Mouse (Mus musculus) stomach, embryonic 14.5 days (tissue): ENCODE data around the gene C1rl. TPM values are rescaled to one million over a fixed set of nuclear protein-coding genes. Genes with fewer than 3 reads are reported as not detected.
A peak's percentile ranks its signal among the peaks of the same experiment; 100 is the strongest.
"Not testable (repeated sequence)": the region's sequence is repeated elsewhere in the genome, so short reads cannot be mapped to it uniquely, and the experiment has no call there.

Experiments
- ATAC-seq: fragments of 200-750 bp; cut with Nextera tagmentation; 2 replicates; pipeline ENCODE4 v1.8.0; 2017; ENCODE audit warnings: low read depth, moderate TSS enrichment; ENCODE audit not compliant: insufficient number of reproducible peaks, insufficient read depth, low FRiP score
- H3K27ac ChIP-seq: fragments of 300-500 bp; sonication (generic); 2 replicates; pipeline ENCODE4 v1.5.1; 2014; ENCODE audit warnings: mild to moderate bottlenecking, low read length, moderate library complexity, mixed read lengths
- H3K27me3 ChIP-seq: fragments of 300-500 bp; sonication (generic); 2 replicates; pipeline ENCODE4 v1.6.1; 2014; ENCODE audit warnings: low read length, control low read depth, mixed read lengths; ENCODE audit not compliant: control insufficient read depth, insufficient read depth
- H3K36me3 ChIP-seq: fragments of 300-500 bp; sonication (generic); 2 replicates; pipeline ENCODE4 v1.6.1; 2014; ENCODE audit warnings: mild to moderate bottlenecking, control low read depth, low read length, moderate library complexity, mixed read lengths; ENCODE audit not compliant: control insufficient read depth, insufficient read depth
- H3K4me1 ChIP-seq: fragments of 300-500 bp; sonication (generic); 2 replicates; pipeline ENCODE4 v1.6.1; 2014; ENCODE audit warnings: low read length, control low read depth, mixed read lengths; ENCODE audit not compliant: control insufficient read depth, insufficient read depth
- H3K4me2 ChIP-seq: fragments of 300-500 bp; sonication (generic); replicated peaks from 2 replicates; pipeline ENCODE4 v1.6.1; 2014; ENCODE audit warnings: low read depth, low read length, control low read depth
- H3K4me3 ChIP-seq: fragments of 300-500 bp; sonication (generic); 2 replicates; pipeline ENCODE4 v1.5.1; 2014; ENCODE audit warnings: low read depth, low read length, control low read depth
- H3K9ac ChIP-seq: fragments of 300-500 bp; sonication (generic); replicated peaks from 2 replicates; pipeline ENCODE4 v1.6.1; 2014; ENCODE audit warnings: low read depth, mild to moderate bottlenecking, control low read depth, low read length, moderate library complexity, mixed read lengths
- H3K9me3 ChIP-seq: fragments of 300-500 bp; sonication (generic); 2 replicates; pipeline ENCODE4 v1.6.1; 2016; ENCODE audit warnings: low read depth, low read length, control low read depth; ENCODE audit not compliant: control insufficient read depth
- WGBS: fragments of 180-500 bp; shearing (Covaris S2); extraction: QIAGEN DNeasy Blood & Tissue Kit; methylation state at CpG from one replicate; pipeline ENCODE4 v1.1.7; 2014; 5-methylcytosine and 5-hydroxymethylcytosine counted together
- polyA plus RNA-seq: library from polyadenylated mRNA; unstranded; fragments of >200 nt; fragmentation: Nextera tagmentation; extraction: Ambion mirVana; gene quantifications from 2 replicates; pipeline ENCODE4 v1.2.1, GENCODE M21; 2014

The C1rl gene
- polyA plus RNA-seq, 1 experiment from 2014 or later: 0.68 TPM

GRCm38 (mm10) chr6:124476796-124477195 lies 16.1 kb upstream of the C1rl start:
- Histone ChIP-seq H3K36me3 (no peaks in the 10 kb centered on the region), H3K4me1 (no peaks in the 10 kb centered on the region), H3K27ac (no peak overlapping the region), H3K9me3 (no peaks in the 10 kb centered on the region), H3K4me3 (no peak overlapping the region), H3K4me2 (no peak overlapping the region), H3K9ac (no peak overlapping the region), H3K27me3 (no peaks in the 10 kb centered on the region)
- no peak for ATAC-seq
- 81% methylated on average over 11 of the region's 11 CpGs for WGBS

GRCm38 (mm10) chr6:124477221-124477655 lies 15.7 kb upstream of the C1rl start:
- Histone ChIP-seq H3K36me3 (no peaks in the 10 kb centered on the region), H3K4me3 (no peak overlapping the region), H3K9ac (no peak overlapping the region), H3K4me2 (no peak overlapping the region), H3K9me3 (no peaks in the 10 kb centered on the region), H3K27ac (no peak overlapping the region), H3K4me1 (no peaks in the 10 kb centered on the region), H3K27me3 (no peaks in the 10 kb centered on the region)
- ATAC-seq: no peak
- WGBS: 67% methylated on average over 5 of the region's 5 CpGs

- Histone ChIP-seq H3K4me1 (no peaks in the 10 kb centered on the region), H3K4me3 (no peak overlapping the region), H3K36me3 (no peaks in the 10 kb centered on the region), H3K9me3 (no peaks in the 10 kb centered on the region), H3K9ac (no peak overlapping the region), H3K27ac (no peak overlapping the region), H3K27me3 (no peaks in the 10 kb centered on the region), H3K4me2 (no peak overlapping the region)
- ATAC-seq: peak; percentile 59; the same call in 1 of the 2 replicates
- 49% methylated on average over 17 of the region's 17 CpGs for whole genome bisulfite sequencing
Observed at GRCm38 (mm10) chr6:124477922-124478651, 14.8 kb upstream of the C1rl start.

- H3K27ac ChIP-seq: no peak overlapping the region
- no peaks in the 10 kb centered on the region for H3K36me3 ChIP-seq
- H3K4me1 ChIP-seq: no peaks in the 10 kb centered on the region
- H3K27me3 ChIP-seq: no peaks in the 10 kb centered on the region
- no peak overlapping the region for H3K4me3 ChIP-seq
- H3K9ac ChIP-seq: no peak overlapping the region
- no peak overlapping the region for H3K4me2 ChIP-seq
- 88% methylated on average over 3 of the region's 3 CpGs for WGBS
- H3K9me3 ChIP-seq: no peaks in the 10 kb centered on the region
- ATAC-seq: no peak
Observed at GRCm38 (mm10) chr6:124478874-124479572, 13.9 kb upstream of the C1rl start.

GRCm38 (mm10) chr6:124479573-124479930 lies 13.4 kb upstream of the C1rl start:
- no peaks in the 10 kb centered on the region for H3K9me3 ChIP-seq
- H3K4me3 ChIP-seq: no peak overlapping the region
- no peaks in the 10 kb centered on the region for H3K36me3 ChIP-seq
- no peak overlapping the region for H3K4me2 ChIP-seq
- 82% methylated on average over 3 of the region's 3 CpGs for WGBS
- no peaks in the 10 kb centered on the region for H3K4me1 ChIP-seq
- H3K27me3 ChIP-seq: no peaks in the 10 kb centered on the region
- ATAC-seq: no peak
- H3K27ac ChIP-seq: no peak overlapping the region
- no peak overlapping the region for H3K9ac ChIP-seq

- Histone ChIP-seq H3K36me3 (no peaks in the 10 kb centered on the region), H3K9me3 (no peaks in the 10 kb centered on the region), H3K27ac (no peak overlapping the region), H3K4me2 (no peak overlapping the region), H3K9ac (no peak overlapping the region), H3K27me3 (no peaks in the 10 kb centered on the region), H3K4me3 (no peak overlapping the region), H3K4me1 (no peaks in the 10 kb centered on the region)
- ATAC-seq: no peak
- 63% methylated on average over 4 of the region's 4 CpGs for WGBS
Observed at GRCm38 (mm10) chr6:124480295-124480694, 12.6 kb upstream of the C1rl start.

- ATAC-seq: no peak
Observed at GRCm38 (mm10) chr6:124481571-124481970, 11.3 kb upstream of the C1rl start.

GRCm38 (mm10) chr6:124483831-124484230 lies 9.1 kb upstream of the C1rl start:
- not testable (repeated sequence) for H3K4me2 ChIP-seq, H3K9me3 ChIP-seq, H3K27ac ChIP-seq, H3K36me3 ChIP-seq, H3K9ac ChIP-seq, ATAC-seq, H3K4me3 ChIP-seq, H3K27me3 ChIP-seq, H3K4me1 ChIP-seq
- WGBS: 77% methylated on average over 3 of the region's 3 CpGs

More at GRCm38 (mm10) chr6:124481571-124481970, 11.3 kb upstream of the C1rl start:
- Histone ChIP-seq H3K36me3 (no peaks in the 10 kb centered on the region), H3K9me3 (no peaks in the 10 kb centered on the region), H3K4me3 (no peak overlapping the region), H3K27me3 (no peaks in the 10 kb centered on the region), H3K9ac (no peak overlapping the region), H3K27ac (no peak overlapping the region), H3K4me1 (no peaks in the 10 kb centered on the region), H3K4me2 (no peak overlapping the region)
- 25% methylated on average over 6 of the region's 6 CpGs for WGBS
